Mouse (Mus musculus) kidney, adult 2 months (tissue): Measurements from ENCODE around the gene Lcmt1.

ENCODE experiments used
- CTCF ChIP-seq: fragments of 200-500 bp; conservative IDR thresholded peaks from 2 replicates; pipeline ENCODE4 v1.5.1; 2011; ENCODE audit warnings: low read depth, mild to moderate bottlenecking, control low read depth, low read length, moderate library complexity, mixed read lengths; ENCODE audit not compliant: insufficient read depth, insufficient read length
- POLR2A ChIP-seq: fragments of 200-500 bp; IDR thresholded peaks from one replicate; pipeline ENCODE4 v1.6.1; 2011; ENCODE audit warnings: low read depth, low read length, control low read depth

GRCm38 (mm10) chr7:123330506-123330905, 39.1 kb upstream of the Lcmt1 start:
- TF ChIP-seq CTCF (no peak), POLR2A (no peak)
